Mouse (Mus musculus) kidney, adult 2 months (tissue): ENCODE measurements around the gene Slc13a4.

Experiments
- CTCF ChIP-seq: fragments of 200-500 bp; conservative IDR thresholded peaks from 2 replicates; pipeline ENCODE4 v1.5.1; 2011; ENCODE audit warnings: low read depth, mild to moderate bottlenecking, control low read depth, low read length, moderate library complexity, mixed read lengths; ENCODE audit not compliant: insufficient read depth, insufficient read length
- POLR2A ChIP-seq: fragments of 200-500 bp; IDR thresholded peaks from one replicate; pipeline ENCODE4 v1.6.1; 2011; ENCODE audit warnings: low read depth, low read length, control low read depth

GRCm38 (mm10) chr6:35326111-35326515, 18.2 kb upstream of the Slc13a4 start, which contains the start of gene Fam180a:
- TF ChIP-seq CTCF: no peak
- no peak for TF ChIP-seq POLR2A
